Mouse (Mus musculus) left cerebral cortex, adult 11 months (tissue): ENCODE measurements around the gene Tmtc2.

Experiments
- DNase-seq: peaks from one replicate; pipeline ENCODE4 v3.0.0; 2022; ENCODE audit warnings: low spot score

Tmtc2 gene

GRCm38 (mm10) chr10:105573908-105574694 is at the start of gene Tmtc2:
Gene Tmtc2, minus strand, starts transcription at chr10:105574451.
- DNase-seq, result peak; percentile 65

GRCm38 (mm10) chr10:105612117-105612516 is 37.9 kb upstream of the Tmtc2 start:
- DNase-seq, result no peak

GRCm38 (mm10) chr10:105598826-105599225 is 24.6 kb upstream of the Tmtc2 start:
- no peak for DNase-seq

GRCm38 (mm10) chr10:105597226-105597625 is 23.0 kb upstream of the Tmtc2 start:
- DNase-seq, result no peak

GRCm38 (mm10) chr10:105595480-105596102 is 21.3 kb upstream of the Tmtc2 start:
- DNase-seq, result no peak

GRCm38 (mm10) chr10:105588141-105588540 is 13.9 kb upstream of the Tmtc2 start:
- DNase-seq, result no peak

GRCm38 (mm10) chr10:105579318-105579717 is 5.1 kb upstream of the Tmtc2 start:
- no peak for DNase-seq

- no peak for DNase-seq
Measured at GRCm38 (mm10) chr10:105578291-105578845, 4.1 kb upstream of the Tmtc2 start.

GRCm38 (mm10) chr10:105574695-105575660 is 727 bp upstream of the Tmtc2 start:
- peak; percentile 85 for DNase-seq

- DNase-seq, result peak; percentile 25
Measured at GRCm38 (mm10) chr10:105573306-105573907, 844 bp downstream of the Tmtc2 start.

- no peak for DNase-seq
Measured at GRCm38 (mm10) chr10:105572829-105573228, 1.4 kb downstream of the Tmtc2 start.

- DNase-seq, result no peak
Measured at GRCm38 (mm10) chr10:105572301-105572700, 1.9 kb downstream of the Tmtc2 start.

- no peak for DNase-seq
Measured at GRCm38 (mm10) chr10:105571831-105572230, 2.4 kb downstream of the Tmtc2 start.

GRCm38 (mm10) chr10:105571019-105571418 is 3.2 kb downstream of the Tmtc2 start:
- no peak for DNase-seq

- DNase-seq, result no peak
Measured at GRCm38 (mm10) chr10:105569573-105569972, 4.7 kb downstream of the Tmtc2 start.

GRCm38 (mm10) chr10:105567825-105568531 is 6.3 kb downstream of the Tmtc2 start:
- DNase-seq, result no peak

GRCm38 (mm10) chr10:105561548-105561947 is 12.7 kb downstream of the Tmtc2 start:
- DNase-seq, result no peak

GRCm38 (mm10) chr10:105557581-105557980 is 16.7 kb downstream of the Tmtc2 start:
- DNase-seq, result no peak

GRCm38 (mm10) chr10:105556890-105557572 is 17.2 kb downstream of the Tmtc2 start:
- no peak for DNase-seq

GRCm38 (mm10) chr10:105554153-105554552 is 20.1 kb downstream of the Tmtc2 start:
- no peak for DNase-seq
